ENCODE assay signal across 17 mouse cellular contexts in genomic region chr19:34306794-34307193, GRCm38 (mm10). TPM values are rescaled to one million over a fixed set of nuclear protein-coding genes. Genes with fewer than 3 reads are reported as not detected.
"Had no signal": no experiment of that assay in that cellular context is flagged by ENCODE, and none has a peak within 500 bp of the region (broad histone marks: within the 10 kb centered on the region; RNA-seq: fewer than 3 reads in every experiment).

No protein-coding gene starts in this region.

- H3K27me3 ChIP-seq: lung, embryonic 15.5 days had no signal

- H3K4me3 ChIP-seq: layer of hippocampus, adult 2 months; left cerebral cortex, adult 2 months; lung, embryonic 15.5 days; myocyte had no signal

- H3K4me1 ChIP-seq: lung, embryonic 15.5 days had no signal

- H3K4me2 ChIP-seq: lung, embryonic 15.5 days; midbrain, embryonic 11.5 days had no signal

- ATAC-seq: liver, postnatal 0 days had no signal

- H3K27ac ChIP-seq: kidney, postnatal 0 days; layer of hippocampus, adult 2 months; left cerebral cortex, adult 2 months; liver, embryonic 14.5 days; lung, embryonic 15.5 days had no signal

- H3K9ac ChIP-seq: liver, embryonic 14.5 days; liver, postnatal 0 days; lung, embryonic 15.5 days had no signal

- H3K36me3 ChIP-seq: lung, embryonic 15.5 days had no signal

- H3K9me3 ChIP-seq: lung, embryonic 15.5 days had no signal

- DNase-seq: kidney, postnatal 25 days; layer of hippocampus, postnatal 36 days; liver, postnatal 0 days; lung, postnatal 14 days; lung, postnatal 4 days; thymus, adult 18-20 months; thymus, postnatal 36 days had no signal

RNA-seq across cellular contexts. Expression of gene Fas, which starts 16.3 kb away (rescaled TPM):
- polyA plus RNA-seq: testis, adult 2 months had no signal

RNA-seq across cellular contexts. Expression of gene Acta2, which starts 51.4 kb away (rescaled TPM):
- total RNA-seq: megakaryocyte-erythroid progenitor cell, adult 5-6 weeks; monocyte, adult 5-6 weeks had no signal
